Mouse (Mus musculus): ENCODE measurements at regions not wholly inside any gene's neighbourhood (a gene's known extent, or its start where the extent isn't known, plus 50 kb on each side); places are given as distances from the start of the nearest gene placed in this dataset.
A peak's percentile ranks its signal among the peaks of the same experiment; 100 is the strongest.

- no peak for DNase-seq
Observed at GRCm38 (mm10) chr5:33548800-33549199, 80.6 kb downstream of the Fam53a start.

GRCm38 (mm10) chr5:33543372-33543771 is 86.1 kb downstream of the Fam53a start:
- DNase-seq: peak; percentile 33

DNA sequence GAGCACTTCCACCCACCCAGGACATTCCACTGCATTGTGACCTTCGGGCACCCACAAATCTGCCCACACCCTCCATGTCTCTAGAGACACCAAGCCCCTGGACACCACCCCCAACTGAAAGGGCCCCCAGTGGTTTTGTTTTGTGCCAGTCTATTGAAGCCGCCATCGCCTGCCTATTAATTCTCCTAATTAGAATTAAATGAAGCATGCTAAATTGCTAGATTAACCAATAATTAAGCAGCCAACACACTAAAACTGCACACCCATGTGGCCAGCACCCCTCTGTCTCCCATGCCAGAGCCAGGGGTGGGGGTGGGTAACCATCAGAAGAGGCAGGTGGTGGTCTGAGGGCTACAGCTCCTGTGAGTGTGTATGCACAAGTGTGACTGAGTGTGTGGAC is 86.8 kb downstream of the Fam53a start:
- no peak for DNase-seq

- DNase-seq: peak; percentile 15
Observed at GRCm38 (mm10) chr5:33542000-33542554, 87.4 kb downstream of the Fam53a start.

DNA sequence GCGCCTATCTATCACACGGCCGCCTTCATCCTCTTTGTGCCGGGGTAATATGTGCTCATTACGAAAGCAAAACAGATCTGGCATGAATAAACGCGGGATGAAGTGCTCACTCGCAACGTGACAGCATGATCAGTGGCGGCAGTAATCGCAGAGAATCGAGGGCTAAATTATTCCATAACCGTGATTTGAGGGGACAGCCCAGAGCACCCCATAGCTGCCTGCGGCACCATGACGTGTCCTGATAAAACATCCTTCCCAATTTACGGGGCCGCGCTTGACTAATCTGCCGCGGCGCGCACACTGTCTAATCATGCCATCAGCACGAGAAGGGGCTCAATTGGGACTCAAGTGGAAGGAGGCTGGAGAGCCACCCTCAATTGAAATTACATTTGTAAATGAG is 89.2 kb downstream of the Fam53a start:
- DNase-seq: no peak

DNA sequence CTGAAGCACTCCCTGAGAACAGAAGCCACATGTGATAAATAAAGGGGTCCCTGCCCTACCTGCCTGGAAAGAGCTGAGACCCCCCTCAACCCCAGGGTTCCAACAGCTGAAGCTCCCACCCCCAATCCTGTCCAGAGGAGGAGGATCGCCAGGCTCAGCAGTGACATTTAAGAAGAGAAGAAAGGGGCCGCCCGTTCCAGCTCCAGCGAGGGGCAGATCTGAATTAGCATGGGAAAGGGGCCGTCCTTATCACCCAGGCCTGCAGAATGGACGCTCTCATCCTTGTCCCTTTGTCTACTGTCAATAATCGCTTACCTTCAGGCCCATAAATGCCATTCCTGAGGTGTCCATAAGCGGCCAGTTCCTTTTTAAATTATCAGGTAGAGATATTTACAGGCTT is 92.0 kb downstream of the Fam53a start:
- no peak for DNase-seq

DNA sequence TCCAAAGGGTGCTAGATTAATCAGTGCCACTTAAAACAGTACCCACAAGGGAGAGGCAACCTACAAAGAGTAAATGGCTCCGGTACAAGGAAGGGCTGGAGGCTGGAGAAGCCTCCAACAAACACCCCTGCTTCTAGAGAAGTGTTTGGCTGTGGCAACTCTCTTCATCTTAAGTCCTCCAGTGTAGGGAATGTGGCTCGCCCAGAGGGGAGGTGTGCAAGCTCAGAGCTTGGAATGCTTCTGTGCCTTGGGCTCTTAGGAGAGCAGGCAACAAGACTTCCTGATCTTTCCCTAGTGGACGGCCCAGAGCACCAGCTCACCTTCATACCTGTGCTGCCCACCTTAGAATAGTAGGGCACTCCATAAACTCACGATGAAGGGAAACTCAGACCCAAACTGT is 92.4 kb downstream of the Fam53a start:
- DNase-seq: no peak

DNA sequence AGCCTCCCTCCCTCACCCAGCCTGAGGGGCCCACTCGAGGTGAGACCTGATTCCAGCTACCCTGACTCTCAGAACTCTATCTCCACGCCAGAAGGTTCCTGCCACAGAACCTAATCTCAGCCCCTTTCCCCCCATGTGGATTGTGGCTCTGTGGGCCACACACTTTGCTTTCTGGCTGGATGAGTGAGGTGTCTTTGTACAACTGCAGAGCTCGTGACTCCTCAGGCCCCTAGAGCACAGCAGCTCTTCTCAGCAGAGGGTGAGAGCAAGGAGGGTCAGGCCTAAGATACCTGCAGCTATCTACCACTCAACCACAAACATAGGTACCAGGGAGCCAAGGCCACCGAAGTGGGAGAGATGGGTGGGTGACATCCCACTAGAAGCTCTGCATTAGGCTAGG is 93.2 kb downstream of the Fam53a start:
- no peak for DNase-seq

DNA sequence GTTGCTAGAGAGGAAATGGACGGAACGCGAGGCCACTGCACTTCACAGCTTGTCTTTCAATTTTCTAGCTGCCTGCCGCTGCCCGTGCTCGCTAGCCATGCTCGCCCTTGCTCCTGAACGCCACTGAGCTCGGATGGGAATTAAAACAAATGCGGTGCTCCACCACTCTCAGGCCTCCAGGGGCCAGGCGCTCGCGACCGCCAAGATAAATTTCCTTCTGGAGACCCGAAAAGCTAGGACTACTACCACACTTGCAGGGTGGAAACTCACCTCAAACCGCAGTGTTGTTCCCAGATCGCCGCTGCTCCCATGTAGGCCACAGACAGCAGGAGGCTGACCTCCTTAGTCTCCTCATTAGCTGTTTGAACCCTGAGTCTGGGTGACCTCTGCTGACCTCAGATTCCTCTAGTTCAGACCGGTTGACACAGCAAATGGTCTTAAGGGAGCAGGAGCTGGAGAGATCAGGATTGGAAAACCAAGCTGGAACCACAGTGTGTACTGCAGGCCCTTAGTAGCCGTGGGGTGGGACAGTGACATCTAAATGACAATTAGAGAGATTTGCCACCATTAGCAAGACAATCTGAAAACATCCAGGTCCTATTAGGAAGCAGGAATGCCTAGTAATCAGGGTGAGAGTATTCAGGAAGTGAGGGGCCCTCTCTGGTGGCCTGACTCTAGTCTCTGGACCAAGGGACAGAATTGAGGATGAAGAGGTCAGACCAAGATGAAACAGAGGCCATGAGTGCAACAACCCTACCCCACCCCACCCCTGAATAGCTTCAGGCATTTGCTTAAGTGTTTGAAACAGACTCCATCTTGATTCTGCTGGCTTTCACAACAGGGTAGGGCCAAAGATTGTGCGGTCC is 94.1 kb downstream of the Fam53a start:
- DNase-seq: no peak

GRCm38 (mm10) chr5:33534345-33534744 is 95.1 kb downstream of the Fam53a start:
- no peak for DNase-seq

DNA sequence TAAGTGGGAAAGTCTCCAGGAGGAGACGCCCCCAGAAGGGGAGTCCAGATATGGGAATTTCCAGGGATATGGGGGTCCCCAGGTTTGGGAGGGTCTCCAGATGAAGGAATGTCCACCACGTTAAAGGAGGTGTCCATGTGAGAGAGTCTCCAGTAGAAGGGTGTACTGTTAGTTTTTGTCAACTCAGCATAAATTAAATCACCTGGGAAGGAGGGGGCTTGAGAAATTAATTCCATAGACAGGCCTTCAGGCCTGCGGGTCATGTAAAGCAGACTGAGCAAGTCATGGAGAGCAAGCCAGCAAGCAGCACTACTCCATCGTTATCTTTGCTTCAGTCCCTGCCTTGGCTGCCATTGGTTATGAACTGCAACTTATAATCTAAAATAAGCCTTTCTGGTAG is 96.2 kb downstream of the Fam53a start:
- no peak for DNase-seq

GRCm38 (mm10) chr5:33531263-33531662 is 97.5 kb upstream of the Nkx1-1 start:
- no peak for DNase-seq

- DNase-seq: no peak
Observed at GRCm38 (mm10) chr5:33529771-33530170, 96.0 kb upstream of the Nkx1-1 start.

GRCm38 (mm10) chr5:33528971-33529670 is 95.3 kb upstream of the Nkx1-1 start:
- DNase-seq: no peak

DNA sequence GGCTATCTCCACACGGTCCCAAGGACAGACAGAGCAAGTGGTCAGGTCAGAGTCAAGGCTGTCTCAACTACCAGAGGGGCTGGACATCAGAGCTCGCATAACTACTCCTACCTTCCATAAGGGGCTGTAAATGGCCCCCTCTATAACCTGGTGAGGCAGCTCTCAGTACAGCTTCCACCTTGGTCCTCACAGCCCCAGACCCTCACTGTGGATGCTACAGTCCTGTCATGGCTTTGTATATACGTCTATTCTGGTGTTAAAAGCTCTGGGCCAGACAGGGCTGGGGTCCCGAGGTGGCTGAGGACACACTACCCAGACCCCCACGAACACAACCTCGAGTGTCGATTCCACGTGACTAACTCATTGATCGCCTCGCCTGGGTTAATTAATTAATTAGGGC is 94.0 kb upstream of the Nkx1-1 start:
- DNase-seq: no peak

GRCm38 (mm10) chr5:33527316-33527715 is 93.5 kb upstream of the Nkx1-1 start:
- no peak for DNase-seq

DNA sequence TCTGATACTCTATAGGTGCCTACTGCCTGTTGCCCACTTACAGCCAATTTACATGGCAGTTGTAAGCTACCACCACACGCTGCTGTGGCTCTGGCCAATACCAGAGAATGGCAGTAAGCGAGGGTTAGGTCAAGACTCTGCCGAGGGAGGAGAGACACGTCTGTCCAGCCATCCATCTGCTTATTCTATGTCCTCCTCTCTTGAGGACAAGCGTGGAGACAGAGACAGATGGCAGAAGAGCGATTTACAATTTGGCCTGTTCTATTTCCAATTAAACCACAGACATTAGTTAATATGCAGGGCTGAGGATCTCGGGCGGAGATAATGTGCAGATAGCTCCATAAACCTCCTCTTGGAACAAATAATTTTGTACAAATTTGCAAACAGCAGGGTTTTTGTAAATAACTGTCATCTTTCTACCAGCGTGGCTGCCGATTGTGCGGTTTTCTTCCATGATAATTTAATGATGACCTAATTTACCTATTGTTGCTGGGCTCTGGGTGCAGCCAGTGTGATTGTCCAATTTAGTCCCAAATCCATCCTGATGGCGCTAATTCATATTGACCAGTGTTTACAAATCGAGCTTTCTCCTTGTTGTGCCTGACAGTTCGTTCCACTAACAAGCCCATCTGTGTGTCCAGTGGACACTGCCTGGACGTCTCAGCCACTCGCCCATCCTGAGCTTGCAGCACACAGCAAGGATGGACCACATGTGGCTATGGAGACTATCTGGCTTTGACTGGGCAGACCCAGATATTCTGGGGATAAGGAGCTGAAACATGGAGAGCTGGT is 88.4 kb upstream of the Nkx1-1 start:
- DNase-seq: peak; percentile 30

DNA sequence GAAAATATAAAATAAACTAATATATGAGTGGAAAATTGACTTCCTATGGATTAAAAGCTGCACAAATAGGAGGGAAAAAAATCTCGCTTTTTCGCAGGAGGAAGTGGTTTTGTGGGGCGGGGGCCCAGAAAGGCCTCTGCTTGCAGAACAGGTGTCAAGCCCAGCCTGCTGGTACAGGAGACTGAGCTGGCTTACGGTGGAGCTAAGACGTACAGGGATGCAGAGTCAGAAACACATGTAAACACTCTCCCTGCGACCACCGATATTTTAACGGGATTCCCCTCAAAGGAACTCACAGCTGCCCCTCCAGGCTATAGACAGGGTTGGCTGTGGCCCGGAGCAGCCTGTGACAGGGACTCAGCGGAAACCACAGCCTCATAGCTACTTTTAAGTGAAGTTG is 87.1 kb upstream of the Nkx1-1 start:
- DNase-seq: no peak

DNA sequence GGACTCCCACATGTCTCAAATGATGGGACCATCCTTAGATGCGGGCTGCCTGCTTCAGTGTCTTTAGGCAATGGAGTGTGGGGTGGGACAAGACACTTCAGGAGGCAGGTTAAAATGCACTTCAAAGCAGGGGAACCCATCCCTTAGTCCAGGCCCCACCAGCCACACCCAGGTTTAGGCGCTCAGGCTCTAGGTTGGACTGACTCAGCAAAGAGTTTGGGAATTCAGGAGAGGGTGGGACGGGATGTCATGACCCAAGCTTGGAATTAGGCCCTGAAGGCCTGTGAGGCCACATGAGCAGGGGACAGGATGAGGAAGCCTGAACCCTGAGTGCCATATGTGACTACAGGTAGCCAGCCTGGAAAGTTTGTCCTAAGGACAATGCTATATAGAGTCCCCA is 85.6 kb upstream of the Nkx1-1 start:
- DNase-seq: no peak

DNA sequence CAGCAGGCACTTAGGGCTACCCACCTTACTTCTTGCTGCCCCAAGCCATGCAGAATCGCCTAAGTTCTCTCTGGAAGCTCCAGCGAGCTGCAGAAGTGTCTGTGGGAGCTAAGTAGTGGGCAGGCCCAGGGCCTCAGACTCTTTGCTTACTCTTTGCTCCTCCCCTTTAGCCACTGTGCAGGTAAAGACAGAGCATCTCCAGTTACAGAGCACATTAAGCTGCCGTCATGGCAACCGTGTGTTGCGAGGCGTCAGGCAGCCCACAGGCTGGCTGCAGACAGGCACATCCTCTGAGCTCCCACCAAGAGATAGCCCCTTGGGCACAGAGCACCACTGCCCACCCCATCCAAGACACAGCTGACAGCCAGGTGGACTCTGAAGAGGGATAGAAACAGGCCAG is 85.1 kb upstream of the Nkx1-1 start:
- DNase-seq: no peak

GRCm38 (mm10) chr5:33517625-33518024 is 83.8 kb upstream of the Nkx1-1 start:
- no peak for DNase-seq

DNA sequence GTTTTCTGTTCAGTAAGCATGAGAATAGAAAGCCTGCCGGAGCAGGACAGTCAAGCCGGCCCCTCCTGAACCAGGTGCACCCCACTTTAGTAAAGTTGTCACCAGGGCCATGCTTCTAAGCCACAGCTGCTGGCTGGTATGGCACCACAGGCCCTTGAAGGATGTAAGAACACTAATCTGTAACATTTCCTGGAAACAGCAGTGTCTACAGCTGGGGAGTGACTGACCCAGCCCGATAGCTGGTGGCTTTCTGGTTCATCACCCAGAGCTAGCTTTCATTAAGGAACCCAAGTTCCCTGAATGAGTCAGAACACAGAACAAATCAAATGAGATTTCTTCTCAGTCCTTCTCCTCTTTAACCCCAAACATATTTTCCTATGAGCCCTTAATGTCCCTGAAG is 82.4 kb upstream of the Nkx1-1 start:
- DNase-seq: no peak

DNA sequence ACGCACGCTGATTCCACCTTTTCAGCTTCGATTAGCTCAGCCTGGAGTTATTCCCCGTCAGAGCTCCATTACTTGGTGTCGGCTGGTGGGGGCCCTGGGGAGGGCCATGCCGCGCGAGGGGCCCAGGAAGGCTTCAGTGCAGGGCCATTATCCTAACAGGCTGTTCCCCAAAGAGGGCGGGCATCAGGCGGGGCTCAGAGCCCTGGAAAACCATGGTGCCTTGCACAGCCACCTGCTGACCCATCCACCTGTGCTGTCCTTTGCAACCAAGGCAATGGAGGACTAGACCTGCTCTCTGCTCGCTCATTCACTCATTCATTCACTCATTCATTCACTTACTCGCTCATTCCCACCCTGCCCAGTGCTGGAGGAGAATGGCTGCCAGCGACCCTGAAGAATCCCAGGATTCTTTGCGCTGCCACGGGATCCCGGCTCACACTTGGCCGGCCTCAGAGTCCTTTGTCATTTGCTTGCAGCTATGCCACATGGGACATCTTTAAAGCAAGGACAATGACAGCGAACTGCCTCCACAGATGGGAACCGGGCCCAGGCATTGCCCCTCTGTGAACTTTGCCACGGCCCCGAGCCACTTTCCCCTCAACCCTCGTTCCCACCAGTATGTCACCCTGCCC is 78.6 kb upstream of the Nkx1-1 start:
- DNase-seq: peak; percentile 9

Data from cerebellum, adult 9-10 months (tissue).